ENCODE assay signal across 24 mouse cellular contexts in genomic region chr3:128911122-128911521, GRCm38 (mm10).
A peak's percentile ranks its signal among the peaks of the same experiment; 100 is the strongest.
DNase-seq lines count a peak whose midpoint lies in the region; ATAC-seq and TF ChIP-seq lines count a peak whose summit lies in the region.
"Had no signal": no experiment of that assay in that cellular context is flagged by ENCODE, and none has a peak within 500 bp of the region (broad histone marks: within the 10 kb centered on the region; RNA-seq: fewer than 3 reads in every experiment).

No protein-coding gene starts in this region.

- no peaks in the 10 kb centered on the region for H3K27me3 ChIP-seq in kidney, embryonic 14.5 days (ENCODE audit: control insufficient read depth, insufficient read depth, low read length)
- H3K27me3 ChIP-seq in kidney, embryonic 16.5 days (ENCODE audit: insufficient read depth, low read length) = no peaks in the 10 kb centered on the region
- no peaks in the 10 kb centered on the region for H3K27me3 ChIP-seq in lung, embryonic 14.5 days (ENCODE audit: insufficient read depth, low read length)
- H3K27me3 ChIP-seq: embryonic facial prominence, embryonic 13.5 days; embryonic facial prominence, embryonic 15.5 days; forebrain, embryonic 12.5 days had no signal

- no peak overlapping the region for H3K27ac ChIP-seq in kidney, embryonic 14.5 days (ENCODE audit: low read depth, low read length)
- H3K27ac ChIP-seq in kidney, embryonic 16.5 days (ENCODE audit: low read length) = no peak overlapping the region
- H3K27ac ChIP-seq in lung, embryonic 14.5 days (ENCODE audit: low read depth) = no peak overlapping the region
- H3K27ac ChIP-seq: embryonic facial prominence, embryonic 13.5 days; embryonic facial prominence, embryonic 15.5 days; forebrain, embryonic 10.5 days; forebrain, embryonic 12.5 days had no signal

- no peak for TF ChIP-seq CTCF in lung, embryonic 14.5 days (IDR thresholded peaks at IDR 0.05; ENCODE audit: low read depth)

- DNase-seq in embryo, embryonic 11.5 days (ENCODE audit: low read depth, low spot score) = peak; percentile 8
- no peak for DNase-seq in embryo, embryonic 10.5 days (ENCODE audit: low spot score)
- DNase-seq in kidney, adult 11 months = no peak
- DNase-seq in kidney, adult 18-20 months = no peak
- peak; percentile 2 for DNase-seq in lung, embryonic 14.5 days
- DNase-seq in lung, postnatal 36 days = no peak
- DNase-seq: adrenal gland, adult 2 months; adrenal gland, postnatal 10 days; adrenal gland, postnatal 25 days; cerebellum, adult 11 months; cerebellum, adult 18-20 months; cerebellum, adult 8-10 months; cerebellum, adult 9-11 months; cerebellum, postnatal 14 days; cerebellum, postnatal 36 days had no signal

- H3K36me3 ChIP-seq in kidney, embryonic 14.5 days (ENCODE audit: control insufficient read depth, insufficient read depth, low read length) = no peaks in the 10 kb centered on the region
- H3K36me3 ChIP-seq in kidney, embryonic 16.5 days (ENCODE audit: insufficient read depth, low read length) = no peaks in the 10 kb centered on the region
- H3K36me3 ChIP-seq in lung, embryonic 14.5 days (ENCODE audit: insufficient read depth) = no peaks in the 10 kb centered on the region
- H3K36me3 ChIP-seq: embryonic facial prominence, embryonic 13.5 days; embryonic facial prominence, embryonic 15.5 days; forebrain, embryonic 10.5 days; forebrain, embryonic 12.5 days had no signal

- no peak overlapping the region for H3K4me3 ChIP-seq in kidney, embryonic 14.5 days (ENCODE audit: low read length)
- no peak overlapping the region for H3K4me3 ChIP-seq in kidney, embryonic 16.5 days (ENCODE audit: low read length)
- H3K4me3 ChIP-seq in lung, embryonic 14.5 days (ENCODE audit: low read depth, low read length) = no peak overlapping the region
- H3K4me3 ChIP-seq: embryonic facial prominence, embryonic 13.5 days; embryonic facial prominence, embryonic 15.5 days; erythroblast, embryonic 14.5 days; forebrain, embryonic 10.5 days; forebrain, embryonic 12.5 days had no signal

- no peaks in the 10 kb centered on the region for H3K9me3 ChIP-seq in kidney, embryonic 14.5 days (ENCODE audit: control insufficient read depth, low read length)
- H3K9me3 ChIP-seq in kidney, embryonic 16.5 days (ENCODE audit: low read length) = no peaks in the 10 kb centered on the region
- no peaks in the 10 kb centered on the region for H3K9me3 ChIP-seq in lung, embryonic 14.5 days (ENCODE audit: low read depth, low read length)
- H3K9me3 ChIP-seq: embryonic facial prominence, embryonic 13.5 days; embryonic facial prominence, embryonic 15.5 days; forebrain, embryonic 10.5 days; forebrain, embryonic 12.5 days had no signal

- no peak overlapping the region for H3K4me2 ChIP-seq in kidney, embryonic 14.5 days (replicated peaks; ENCODE audit: low read depth, low read length)
- H3K4me2 ChIP-seq in kidney, embryonic 16.5 days (replicated peaks; ENCODE audit: low read depth, low read length) = 0 out of 2 replicates have a peak overlapping the region, but pooled peaks have one; percentile 15
- no peak overlapping the region for H3K4me2 ChIP-seq in lung, embryonic 14.5 days
- H3K4me2 ChIP-seq: embryonic facial prominence, embryonic 13.5 days; embryonic facial prominence, embryonic 15.5 days; forebrain, embryonic 12.5 days had no signal

- no peaks in the 10 kb centered on the region for H3K4me1 ChIP-seq in kidney, embryonic 14.5 days (ENCODE audit: control insufficient read depth, insufficient read depth, low read length)
- peaks cover 2% of the 10 kb centered on the region; the same call in 1 of the 2 replicates for H3K4me1 ChIP-seq in kidney, embryonic 16.5 days (ENCODE audit: insufficient read depth, low read length)
- H3K4me1 ChIP-seq in lung, embryonic 14.5 days (ENCODE audit: insufficient read depth) = no peaks in the 10 kb centered on the region
- H3K4me1 ChIP-seq: embryonic facial prominence, embryonic 15.5 days; forebrain, embryonic 10.5 days; forebrain, embryonic 12.5 days had no signal

- 27% methylated on average over 4 of the region's 4 CpGs for WGBS in kidney, embryonic 14.5 days
- WGBS in kidney, embryonic 16.5 days = 25% methylated on average over 4 of the region's 4 CpGs
- whole genome bisulfite sequencing in lung, embryonic 14.5 days = 15% methylated on average over 4 of the region's 4 CpGs

- ATAC-seq in kidney, embryonic 14.5 days (ENCODE audit: low FRiP score, low TSS enrichment) = peak; percentile 57; the same call in 1 of the 2 replicates
- ATAC-seq in kidney, embryonic 16.5 days (ENCODE audit: low FRiP score, low TSS enrichment) = no peak
- peak; percentile 73; the same call in 1 of the 2 replicates for ATAC-seq in lung, embryonic 14.5 days (ENCODE audit: insufficient read depth)
- ATAC-seq: forebrain, embryonic 14.5 days; forebrain, embryonic 16.5 days had no signal

- H3K9ac ChIP-seq in kidney, embryonic 14.5 days (ENCODE audit: low read depth, low read length) = no peak overlapping the region
- no peak overlapping the region for H3K9ac ChIP-seq in kidney, embryonic 16.5 days (replicated peaks; ENCODE audit: low read length)
- no peak overlapping the region for H3K9ac ChIP-seq in lung, embryonic 14.5 days
- H3K9ac ChIP-seq: embryonic facial prominence, embryonic 13.5 days; embryonic facial prominence, embryonic 15.5 days; forebrain, embryonic 12.5 days had no signal

Comparison
In these comparisons a context has a peak if more than half of its experiments do, and no peak if none do; other contexts are left out.
1. DNase-seq: peak in embryo, embryonic 11.5 days (single experiment) and lung, embryonic 14.5 days (single experiment); none in embryo, embryonic 10.5 days (single experiment), kidney, adult 11 months (single experiment), kidney, adult 18-20 months (single experiment) and lung, postnatal 36 days (single experiment).